Mouse (Mus musculus): ENCODE measurements around the gene Pkig.

Gene Pkig

GRCm38 (mm10) chr2:163766261-163766660 lies 108.1 kb downstream of the Pkig start:
- no peak for DNase-seq

GRCm38 (mm10) chr2:163766890-163767289 lies 108.7 kb downstream of the Pkig start:
- no peak for DNase-seq

- no peak for DNase-seq
Measured at GRCm38 (mm10) chr2:163770731-163771130, 112.5 kb downstream of the Pkig start.
